Mouse (Mus musculus): ENCODE measurements around the gene Dusp23. TPM values are rescaled to one million over a fixed set of nuclear protein-coding genes. Genes with fewer than 3 reads are reported as not detected.

Dusp23 gene
- polyA plus RNA-seq, 1 experiment from 2014 or later = 6.2 TPM

GRCm38 (mm10) chr1:172631721-172632120 lies 1.0 kb downstream of the Dusp23 start:
- Histone ChIP-seq H3K9me3 (ENCODE audit: control insufficient read depth, low read length) (no peaks in the 10 kb centered on the region), H3K4me2 (ENCODE audit: low read length) (no peak overlapping the region), H3K27me3 (replicated peaks; ENCODE audit: control insufficient read depth, insufficient read depth, low read length) (no peaks in the 10 kb centered on the region), H3K27ac (ENCODE audit: low read length) (no peak overlapping the region), H3K4me3 (replicated peaks; ENCODE audit: low read length) (no peak overlapping the region), H3K36me3 (ENCODE audit: control insufficient read depth, insufficient read depth) (no peaks in the 10 kb centered on the region), H3K4me1 (replicated peaks; ENCODE audit: control insufficient read depth, insufficient read depth, low read length) (peaks cover 4% of the 10 kb centered on the region), H3K9ac (replicated peaks; ENCODE audit: low read depth, low read length) (no peak overlapping the region)
- no peak for ATAC-seq
- 81% methylated on average over 5 of the region's 5 CpGs for WGBS

DNA sequence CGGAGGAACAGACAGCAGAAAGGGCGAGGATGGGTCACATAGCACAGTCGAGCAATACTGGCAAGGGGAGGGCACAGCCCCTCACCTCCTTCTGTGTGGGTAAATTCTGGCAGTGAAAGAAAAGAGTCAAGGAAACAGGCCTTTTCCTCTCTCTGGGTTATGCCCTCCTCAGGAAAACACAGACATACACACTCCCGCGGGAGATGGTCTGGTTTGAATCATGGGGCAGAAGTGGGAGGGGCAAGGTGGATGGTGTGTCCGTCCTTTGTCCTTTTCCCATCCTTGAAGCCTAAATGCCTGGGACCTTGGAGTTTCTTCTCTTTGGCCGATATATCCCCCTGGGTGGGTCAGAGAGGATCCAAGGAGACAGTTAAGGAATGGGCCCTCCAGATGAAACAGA lies 2.9 kb downstream of the Dusp23 start:
- no peak for ATAC-seq
- 75% methylated on average over 7 of the region's 7 CpGs for WGBS
- no peaks in the 10 kb centered on the region for H3K27me3 ChIP-seq (replicated peaks; ENCODE audit: control insufficient read depth, insufficient read depth, low read length)
- peaks cover 4% of the 10 kb centered on the region for H3K4me1 ChIP-seq (replicated peaks; ENCODE audit: control insufficient read depth, insufficient read depth, low read length)
- no peak overlapping the region for H3K9ac ChIP-seq (replicated peaks; ENCODE audit: low read depth, low read length)
- no peaks in the 10 kb centered on the region for H3K9me3 ChIP-seq (ENCODE audit: control insufficient read depth, low read length)
- no peak overlapping the region for H3K27ac ChIP-seq (ENCODE audit: low read length)
- no peaks in the 10 kb centered on the region for H3K36me3 ChIP-seq (ENCODE audit: control insufficient read depth, insufficient read depth)
- H3K4me2 ChIP-seq (ENCODE audit: low read length) = no peak overlapping the region
- no peak overlapping the region for H3K4me3 ChIP-seq (replicated peaks; ENCODE audit: low read length)

DNA sequence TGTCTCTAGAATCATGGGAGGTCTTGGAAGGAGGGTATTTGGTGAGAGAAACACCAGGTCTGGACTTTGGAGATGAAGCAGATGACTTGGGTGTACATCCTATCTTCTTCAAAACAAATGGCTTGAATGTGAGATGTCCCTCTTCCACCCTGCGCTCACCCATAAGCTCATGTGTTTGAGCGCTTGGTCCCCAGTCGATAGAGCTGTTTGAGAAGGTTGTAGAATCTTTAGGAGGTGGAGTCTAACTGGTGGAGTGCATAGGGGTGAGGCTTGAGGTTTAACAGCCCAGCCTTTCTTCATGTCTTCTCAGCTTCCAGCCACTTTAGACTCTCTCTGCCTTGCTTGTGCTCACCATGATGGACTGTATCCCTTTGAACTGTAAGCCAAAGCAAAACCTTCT lies 6.5 kb downstream of the Dusp23 start:
- H3K27ac ChIP-seq (ENCODE audit: low read length) = no peak overlapping the region
- WGBS = 95% methylated on average over 3 of the region's 3 CpGs
- H3K9ac ChIP-seq (replicated peaks; ENCODE audit: low read depth, low read length) = no peak overlapping the region
- no peaks in the 10 kb centered on the region for H3K9me3 ChIP-seq (ENCODE audit: control insufficient read depth, low read length)
- H3K27me3 ChIP-seq (replicated peaks; ENCODE audit: control insufficient read depth, insufficient read depth, low read length) = no peaks in the 10 kb centered on the region
- H3K4me2 ChIP-seq (ENCODE audit: low read length) = no peak overlapping the region
- no peak overlapping the region for H3K4me3 ChIP-seq (replicated peaks; ENCODE audit: low read length)
- H3K36me3 ChIP-seq (ENCODE audit: control insufficient read depth, insufficient read depth) = no peaks in the 10 kb centered on the region
- H3K4me1 ChIP-seq (replicated peaks; ENCODE audit: control insufficient read depth, insufficient read depth, low read length) = no peaks in the 10 kb centered on the region
- no peak for ATAC-seq

DNA sequence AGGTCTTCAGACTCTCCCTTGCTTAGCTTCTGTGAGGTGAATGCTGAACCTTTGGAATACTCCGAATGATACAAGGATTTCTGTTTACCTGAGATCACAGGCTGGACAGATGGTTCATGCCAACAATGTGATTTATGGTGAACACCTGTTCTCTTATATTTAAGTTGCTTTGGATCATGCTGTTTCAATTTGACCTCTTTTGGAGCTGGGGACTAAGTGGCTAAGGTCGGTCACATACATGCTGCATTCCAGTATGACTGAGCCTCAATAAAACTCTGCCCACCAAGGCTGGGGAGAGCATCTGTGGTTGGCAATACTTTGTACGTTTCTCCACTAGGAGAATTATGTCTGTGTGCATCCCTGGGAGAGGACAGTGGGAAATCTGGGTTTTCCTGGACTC lies 8.7 kb downstream of the Dusp23 start:
- Histone ChIP-seq H3K4me1 (replicated peaks; ENCODE audit: control insufficient read depth, insufficient read depth, low read length) (no peaks in the 10 kb centered on the region), H3K4me2 (ENCODE audit: low read length) (no peak overlapping the region), H3K27me3 (replicated peaks; ENCODE audit: control insufficient read depth, insufficient read depth, low read length) (no peaks in the 10 kb centered on the region), H3K27ac (ENCODE audit: low read length) (no peak overlapping the region), H3K9me3 (ENCODE audit: control insufficient read depth, low read length) (no peaks in the 10 kb centered on the region), H3K4me3 (replicated peaks; ENCODE audit: low read length) (no peak overlapping the region), H3K9ac (replicated peaks; ENCODE audit: low read depth, low read length) (no peak overlapping the region), H3K36me3 (ENCODE audit: control insufficient read depth, insufficient read depth) (no peaks in the 10 kb centered on the region)
- WGBS = 87% methylated on average over 3 of the region's 3 CpGs
- no peak for ATAC-seq

- no peaks in the 10 kb centered on the region for H3K27me3 ChIP-seq (replicated peaks; ENCODE audit: control insufficient read depth, insufficient read depth, low read length)
- ATAC-seq = no peak
- H3K27ac ChIP-seq (ENCODE audit: low read length) = no peak overlapping the region
- H3K9ac ChIP-seq (replicated peaks; ENCODE audit: low read depth, low read length) = no peak overlapping the region
- no peaks in the 10 kb centered on the region for H3K36me3 ChIP-seq (ENCODE audit: control insufficient read depth, insufficient read depth)
- H3K4me1 ChIP-seq (replicated peaks; ENCODE audit: control insufficient read depth, insufficient read depth, low read length) = no peaks in the 10 kb centered on the region
- no peak overlapping the region for H3K4me2 ChIP-seq (ENCODE audit: low read length)
- no peaks in the 10 kb centered on the region for H3K9me3 ChIP-seq (ENCODE audit: control insufficient read depth, low read length)
- WGBS = 70% methylated on average over 5 of the region's 5 CpGs
- no peak overlapping the region for H3K4me3 ChIP-seq (replicated peaks; ENCODE audit: low read length)
Observed at GRCm38 (mm10) chr1:172623599-172623998, 9.2 kb downstream of the Dusp23 start.

GRCm38 (mm10) chr1:172619235-172619634 lies 13.5 kb downstream of the Dusp23 start:
- Histone ChIP-seq H3K9ac (replicated peaks; ENCODE audit: low read depth, low read length) (no peak overlapping the region), H3K27me3 (replicated peaks; ENCODE audit: control insufficient read depth, insufficient read depth, low read length) (no peaks in the 10 kb centered on the region), H3K36me3 (ENCODE audit: control insufficient read depth, insufficient read depth) (no peaks in the 10 kb centered on the region), H3K4me2 (ENCODE audit: low read length) (no peak overlapping the region), H3K9me3 (ENCODE audit: control insufficient read depth, low read length) (no peaks in the 10 kb centered on the region), H3K4me3 (replicated peaks; ENCODE audit: low read length) (no peak overlapping the region), H3K27ac (ENCODE audit: low read length) (no peak overlapping the region), H3K4me1 (replicated peaks; ENCODE audit: control insufficient read depth, insufficient read depth, low read length) (peaks cover 11% of the 10 kb centered on the region)
- 18% methylated on average over 7 of the region's 7 CpGs for WGBS
- no peak for ATAC-seq

DNA sequence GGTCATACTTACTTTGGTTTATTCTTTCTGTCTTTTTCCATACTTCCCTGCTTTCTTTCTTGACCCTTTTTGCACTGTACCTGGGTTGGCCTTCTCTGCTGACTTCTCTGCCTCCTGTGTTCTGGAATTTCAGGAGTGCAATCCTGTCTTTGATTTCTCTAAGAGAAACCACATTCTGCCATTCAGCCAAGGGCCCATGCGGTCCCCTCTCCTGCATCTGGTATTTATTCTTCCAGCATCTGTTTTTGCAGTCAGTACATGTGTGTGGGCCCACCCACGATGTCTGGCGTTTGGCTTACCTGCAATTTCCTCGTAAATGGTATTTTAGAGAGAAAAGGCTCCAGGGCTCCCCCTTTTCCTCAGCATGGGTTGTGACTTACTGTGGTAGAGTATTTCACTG lies 14.6 kb downstream of the Dusp23 start:
- H3K9me3 ChIP-seq (ENCODE audit: control insufficient read depth, low read length) = no peaks in the 10 kb centered on the region
- ATAC-seq = no peak
- H3K36me3 ChIP-seq (ENCODE audit: control insufficient read depth, insufficient read depth) = no peaks in the 10 kb centered on the region
- no peak overlapping the region for H3K27ac ChIP-seq (ENCODE audit: low read length)
- 78% methylated on average over 4 of the region's 4 CpGs for WGBS
- H3K4me1 ChIP-seq (replicated peaks; ENCODE audit: control insufficient read depth, insufficient read depth, low read length) = peaks cover 11% of the 10 kb centered on the region
- H3K4me3 ChIP-seq (replicated peaks; ENCODE audit: low read length) = no peak overlapping the region
- H3K4me2 ChIP-seq (ENCODE audit: low read length) = no peak overlapping the region
- no peaks in the 10 kb centered on the region for H3K27me3 ChIP-seq (replicated peaks; ENCODE audit: control insufficient read depth, insufficient read depth, low read length)
- no peak overlapping the region for H3K9ac ChIP-seq (replicated peaks; ENCODE audit: low read depth, low read length)

GRCm38 (mm10) chr1:172617365-172618076 lies 15.2 kb downstream of the Dusp23 start:
- Histone ChIP-seq H3K27ac (ENCODE audit: low read length) (no peak overlapping the region), H3K9me3 (ENCODE audit: control insufficient read depth, low read length) (no peaks in the 10 kb centered on the region), H3K27me3 (replicated peaks; ENCODE audit: control insufficient read depth, insufficient read depth, low read length) (no peaks in the 10 kb centered on the region), H3K4me2 (ENCODE audit: low read length) (peak overlapping the region; percentile 53), H3K4me3 (replicated peaks; ENCODE audit: low read length) (peak overlapping the region; percentile 34), H3K4me1 (replicated peaks; ENCODE audit: control insufficient read depth, insufficient read depth, low read length) (peaks cover 11% of the 10 kb centered on the region), H3K36me3 (ENCODE audit: control insufficient read depth, insufficient read depth) (no peaks in the 10 kb centered on the region), H3K9ac (replicated peaks; ENCODE audit: low read depth, low read length) (no peak overlapping the region)
- 39% methylated on average over 14 of the region's 14 CpGs for WGBS
- peak; percentile 32 for ATAC-seq

- 8% methylated on average over 22 of the region's 22 CpGs for WGBS
- Histone ChIP-seq H3K36me3 (ENCODE audit: control insufficient read depth, insufficient read depth) (no peaks in the 10 kb centered on the region), H3K4me1 (replicated peaks; ENCODE audit: control insufficient read depth, insufficient read depth, low read length) (peaks cover 11% of the 10 kb centered on the region), H3K9me3 (ENCODE audit: control insufficient read depth, low read length) (no peaks in the 10 kb centered on the region), H3K9ac (replicated peaks; ENCODE audit: low read depth, low read length) (peak overlapping the region; percentile 38), H3K27ac (ENCODE audit: low read length) (no peak overlapping the region), H3K4me2 (ENCODE audit: low read length) (peak overlapping the region; percentile 53), H3K4me3 (replicated peaks; ENCODE audit: low read length) (peak overlapping the region; percentile 34), H3K27me3 (replicated peaks; ENCODE audit: control insufficient read depth, insufficient read depth, low read length) (no peaks in the 10 kb centered on the region)
- peak; percentile 90 for ATAC-seq
Observed at GRCm38 (mm10) chr1:172616537-172617300, 16.0 kb downstream of the Dusp23 start.

Data from forebrain, embryonic 16.5 days (tissue).